8 mouse cellular contexts compared by ENCODE assay signal in the genomic region with DNA sequence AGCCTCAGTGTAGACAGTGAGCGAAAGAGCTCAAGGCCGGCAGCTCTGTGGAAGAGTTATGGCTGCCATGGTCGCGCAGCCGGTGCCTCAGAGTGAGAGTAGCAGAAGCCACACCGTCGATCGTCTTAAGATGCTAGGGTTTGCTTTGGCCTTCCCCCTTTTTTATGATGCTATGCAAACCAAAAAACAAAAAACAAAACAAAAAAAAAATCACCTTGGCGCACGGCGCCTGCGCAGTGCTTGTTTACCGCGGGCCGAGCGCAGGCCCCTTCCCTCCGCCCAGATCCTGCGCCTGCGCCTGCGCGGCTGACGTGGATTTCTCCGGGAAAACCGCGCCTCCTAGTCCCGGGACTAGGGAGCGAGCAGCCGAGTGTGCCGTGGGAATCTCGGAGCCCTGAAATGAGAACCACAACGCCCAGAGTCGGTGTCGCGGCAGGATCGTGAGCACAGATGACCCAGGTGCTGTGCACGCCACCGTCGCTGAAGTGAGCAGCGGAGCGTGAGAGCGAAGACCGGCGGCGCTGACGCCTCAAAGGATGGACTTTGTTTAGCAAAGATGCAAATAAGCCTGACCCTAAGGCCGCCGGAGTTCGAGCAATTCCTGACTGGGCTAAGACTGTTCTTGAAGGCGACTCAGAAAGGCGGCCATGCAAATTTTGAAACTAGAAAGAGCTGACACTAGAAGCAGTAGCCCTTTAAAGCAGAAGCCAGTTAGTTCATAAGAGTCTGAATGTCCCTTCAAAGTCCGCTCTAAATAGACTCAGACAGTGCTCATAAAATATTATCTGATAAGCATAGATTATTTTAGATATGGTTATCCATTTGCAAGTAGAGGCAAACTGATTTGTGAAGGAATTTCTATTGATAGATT. TPM values are rescaled to one million over a fixed set of nuclear protein-coding genes. Genes with fewer than 3 reads are reported as not detected.
DNase-seq lines count a peak whose midpoint lies in the region; ATAC-seq lines count a peak whose summit lies in the region.

Gene Gpr19, minus strand, starts transcription at position 484 of the 871 bp plus-strand sequence.

- peak; percentile 69 for ATAC-seq in megakaryocyte progenitor cell, adult 5-6 weeks (replicated peaks; ENCODE audit: poor library complexity)

- DNase-seq in adrenal gland, adult (ENCODE audit: inconsistent age in 2 of 2, low spot score in 1 of 2), result peak; percentile 93 to 97
- DNase-seq in embryo, embryonic 10 days (ENCODE audit: low spot score), result peak; percentile 96
- peak; percentile 91 for DNase-seq in gastrocnemius, postnatal 10 days
- peak; percentile 93 for DNase-seq in induced T-regulatory cell, adult 2 months (ENCODE audit: low read depth)
- peak; percentile 77 to 95 for DNase-seq in left cerebral cortex, postnatal 10 days (ENCODE audit: extremely low spot score in 1 of 2, low spot score in 2 of 2)
- peak; percentile 88 for DNase-seq in right cerebral cortex, postnatal 25 days
- peak; percentile 86 to 90 for DNase-seq in urinary bladder, postnatal 36 days (ENCODE audit: low spot score in 2 of 2)

- intact Hi-C loops in left cerebral cortex, postnatal 10 days (cut with DNase I), result no loop called here

RNA-seq across cellular contexts. Expression of gene Gpr19, which starts in this region (rescaled TPM):
- total RNA-seq in gastrocnemius, postnatal 10 days (2021), result 1 to 10 TPM; 6.4 to 6.8 TPM
- 10 to 100 TPM; 23.4 to 26.0 TPM for total RNA-seq in left cerebral cortex, postnatal 10 days (2021)
- 7.7 and 12.8 TPM in 2 replicates for total RNA-seq in megakaryocyte progenitor cell, adult 5-6 weeks (2015)
- total RNA-seq in megakaryocyte progenitor cell, adult 5-6 weeks (2017), result 7.2 and 7.6 TPM in 2 replicates

Comparison
In these comparisons a context has a peak if more than half of its experiments do, and no peak if none do; other contexts are left out.
1. Peak in every context shown above with its lines: DNase-seq and ATAC-seq.